12 mouse cellular contexts compared by ENCODE assay signal in the genomic region with DNA sequence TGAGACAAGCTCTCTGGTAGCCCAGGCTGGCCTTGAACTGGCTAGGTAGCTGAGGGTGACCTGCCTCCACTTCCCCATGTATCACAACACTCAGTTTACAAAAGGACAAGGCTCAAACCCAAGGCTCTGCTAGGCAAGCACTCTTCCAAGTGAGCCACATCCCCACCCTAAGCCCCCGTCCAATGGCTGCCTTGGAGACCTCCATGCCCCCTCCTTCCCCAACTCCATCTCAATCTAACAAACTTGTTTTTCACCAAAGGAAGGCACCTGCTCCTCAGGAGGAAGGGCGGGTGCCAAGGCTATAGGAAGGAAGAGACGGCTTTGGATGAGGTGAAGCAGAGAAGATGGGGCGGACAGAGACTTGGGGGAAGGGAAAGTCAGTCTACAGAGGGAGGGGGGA. TPM values are rescaled to one million over a fixed set of nuclear protein-coding genes. Genes with fewer than 3 reads are reported as not detected.
DNase-seq lines count a peak whose midpoint lies in the region; ATAC-seq and TF ChIP-seq lines count a peak whose summit lies in the region.
"Had no signal": no experiment of that assay in that cellular context is flagged by ENCODE, and none has a peak within 500 bp of the region (broad histone marks: within the 10 kb centered on the region; RNA-seq: fewer than 3 reads in every experiment).

No protein-coding gene starts in this region.

- no peak for ATAC-seq in forebrain, embryonic 12.5 days (ENCODE audit: low FRiP score)
- no peak for ATAC-seq in lung, embryonic 14.5 days (ENCODE audit: insufficient read depth)
- ATAC-seq: Patski had no signal

- no peak for TF ChIP-seq POLR2A in myocyte (IDR thresholded peaks at IDR 0.05; ENCODE audit: insufficient read length, low read depth)

- H3K79me2 ChIP-seq in myocyte (ENCODE audit: control insufficient read depth, insufficient read depth): peaks cover 33% of the 10 kb centered on the region

- H3ac ChIP-seq in myocyte (ENCODE audit: control insufficient read depth, insufficient read length): no peak overlapping the region

- H3K9me3 ChIP-seq in forebrain, embryonic 10.5 days: no peaks in the 10 kb centered on the region
- H3K9me3 ChIP-seq in forebrain, embryonic 12.5 days: no peaks in the 10 kb centered on the region
- H3K9me3 ChIP-seq in lung, embryonic 14.5 days (ENCODE audit: low read depth, low read length): no peaks in the 10 kb centered on the region
- H3K9me3 ChIP-seq: limb, embryonic 15.5 days had no signal

- H3K4me1 ChIP-seq in forebrain, embryonic 10.5 days: peaks cover 28% of the 10 kb centered on the region
- H3K4me1 ChIP-seq in forebrain, embryonic 12.5 days: peaks cover 19% of the 10 kb centered on the region
- H3K4me1 ChIP-seq in lung, embryonic 14.5 days (ENCODE audit: insufficient read depth): peaks cover 3% of the 10 kb centered on the region; the same call in 1 of the 2 replicates
- peaks cover 16% of the 10 kb centered on the region for H3K4me1 ChIP-seq in brown adipose tissue, adult 24 weeks (ENCODE audit: control insufficient read depth, insufficient read depth, insufficient read length, low read length)

- H3K4me2 ChIP-seq in forebrain, embryonic 12.5 days: no peak overlapping the region
- peak overlapping the region; percentile 40 for H3K4me2 ChIP-seq in lung, embryonic 14.5 days
- peak overlapping the region; percentile 86 for H3K4me2 ChIP-seq in myocyte (ENCODE audit: low read depth)
- H3K4me2 ChIP-seq: limb, embryonic 15.5 days had no signal

- no peaks in the 10 kb centered on the region for H3K36me3 ChIP-seq in forebrain, embryonic 10.5 days (replicated peaks)
- no peaks in the 10 kb centered on the region for H3K36me3 ChIP-seq in forebrain, embryonic 12.5 days (replicated peaks)
- no peaks in the 10 kb centered on the region for H3K36me3 ChIP-seq in lung, embryonic 14.5 days (ENCODE audit: insufficient read depth)
- no peaks in the 10 kb centered on the region for H3K36me3 ChIP-seq in myocyte (ENCODE audit: control insufficient read depth, insufficient read depth)
- H3K36me3 ChIP-seq: limb, embryonic 15.5 days had no signal

- 77% methylated on average over 4 of the region's 4 CpGs for WGBS in forebrain, embryonic 10.5 days
- 74% methylated on average over 4 of the region's 4 CpGs for WGBS in forebrain, embryonic 12.5 days
- 63% methylated on average over 4 of the region's 4 CpGs for WGBS in lung, embryonic 14.5 days

- H3K27me3 ChIP-seq in forebrain, embryonic 10.5 days (ENCODE audit: poor library complexity, severe bottlenecking): peaks cover 15% of the 10 kb centered on the region
- peaks cover 18% of the 10 kb centered on the region for H3K27me3 ChIP-seq in forebrain, embryonic 12.5 days
- H3K27me3 ChIP-seq in lung, embryonic 14.5 days (ENCODE audit: insufficient read depth, low read length): peaks cover 7% of the 10 kb centered on the region; the same call in 1 of the 2 replicates
- H3K27me3 ChIP-seq in myocyte (ENCODE audit: control insufficient read depth, insufficient read depth, insufficient read length): no peaks in the 10 kb centered on the region
- H3K27me3 ChIP-seq: Patski had no signal

- peak overlapping the region; percentile 79 for H3K27ac ChIP-seq in forebrain, embryonic 10.5 days
- no peak overlapping the region for H3K27ac ChIP-seq in forebrain, embryonic 12.5 days
- H3K27ac ChIP-seq in lung, embryonic 14.5 days (ENCODE audit: low read depth): peak overlapping the region; percentile 60; the same call in 1 of the 2 replicates
- peak overlapping the region; percentile 30 for H3K27ac ChIP-seq in brown adipose tissue, adult 24 weeks (replicated peaks; ENCODE audit: low read depth, low read length)
- H3K27ac ChIP-seq: limb, embryonic 15.5 days had no signal

- no peak for DNase-seq in forebrain, embryonic 10.5 days (ENCODE audit: extremely low spot score, low spot score)
- DNase-seq in lung, embryonic 14.5 days: no peak
- DNase-seq in lung, postnatal 36 days: no peak
- no peak for DNase-seq in cerebellum, adult 11-12 months
- DNase-seq in layer of hippocampus, adult 18-20 months (ENCODE audit: low spot score in 2 of 2): no peak
- DNase-seq: adrenal gland, postnatal 36 days; right cerebral cortex, postnatal 25 days had no signal

- TF ChIP-seq CTCF in lung, embryonic 14.5 days (IDR thresholded peaks at IDR 0.05; ENCODE audit: low read depth): no peak

- H3K9ac ChIP-seq in forebrain, embryonic 12.5 days: no peak overlapping the region
- H3K9ac ChIP-seq in lung, embryonic 14.5 days: no peak overlapping the region
- H3K9ac ChIP-seq: limb, embryonic 15.5 days had no signal

- H3K4me3 ChIP-seq in forebrain, embryonic 10.5 days: no peak overlapping the region; the same call in 1 of the 2 replicates
- H3K4me3 ChIP-seq in forebrain, embryonic 12.5 days (replicated peaks): no peak overlapping the region
- peak overlapping the region; percentile 6; the same call in 1 of the 2 replicates for H3K4me3 ChIP-seq in lung, embryonic 14.5 days (ENCODE audit: low read depth, low read length)
- no peak overlapping the region for H3K4me3 ChIP-seq in brown adipose tissue, adult 24 weeks (ENCODE audit: insufficient read depth, low read depth, low read length)
- H3K4me3 ChIP-seq in myocyte: peak overlapping the region; percentile 56
- H3K4me3 ChIP-seq: limb, embryonic 15.5 days had no signal

TF ChIP-seq in myocyte, 11 proteins besides CTCF, POLR2A, EP300 and RAD21:
- TF ChIP-seq E2F4 (IDR thresholded peaks at IDR 0.05; ENCODE audit: insufficient read depth) (no peak), TCF12 (IDR thresholded peaks at IDR 0.05; ENCODE audit: insufficient read depth, poor library complexity, severe bottlenecking) (no peak), MYOG (IDR thresholded peaks at IDR 0.05; ENCODE audit: control insufficient read depth in 1 of 3, insufficient read depth in 1 of 3, insufficient read length in 2 of 3, low read depth in 2 of 3) (no peak), REST (IDR thresholded peaks at IDR 0.05; ENCODE audit: insufficient read depth, insufficient read length) (no peak), POLR2AphosphoS2 (IDR thresholded peaks at IDR 0.05; ENCODE audit: insufficient read length, low read depth) (no peak), MYOD1 (IDR thresholded peaks at IDR 0.05; ENCODE audit: control insufficient read depth in 1 of 3, insufficient read length in 2 of 3, low read depth in 2 of 3) (no peak), USF1 (IDR thresholded peaks at IDR 0.05; ENCODE audit: low read depth) (no peak), SRF (IDR thresholded peaks at IDR 0.05; ENCODE audit: control insufficient read depth, insufficient read length, low read depth) (no peak)

RNA-seq across cellular contexts. Expression of a gene that starts 2.7 kb away (rescaled TPM):
- 3.8 and 5.1 TPM in 2 replicates for polyA plus RNA-seq in forebrain, embryonic 10.5 days (2016; fragmentation: Nextera tagmentation; extraction: Ambion mirVana)
- polyA plus RNA-seq in forebrain, embryonic 12.5 days (2016; fragmentation: Nextera tagmentation; extraction: Ambion mirVana): 1.1 and 1.4 TPM in 2 replicates
- polyA plus RNA-seq in lung, embryonic 14.5 days (2014; fragmentation: Nextera tagmentation; extraction: Ambion mirVana): 1.6 and 1.7 TPM in 2 replicates
- polyA plus RNA-seq in brown adipose tissue, adult 24 weeks (2012; ENCODE audit: insufficient read depth, insufficient read length, missing spikeins): not detected in 2 replicates
- polyA plus RNA-seq in myocyte (2012; fragmentation: generic; extraction: Trizol): 37.4 TPM
- total RNA-seq in layer of hippocampus, adult 18-20 months (2021): under 1 TPM; 0.36 to 0.72 TPM
- polyA plus RNA-seq: Patski had no signal

RNA-seq across cellular contexts. Expression of a gene that starts 23.8 kb away (rescaled TPM):
- not detected in 2 replicates for polyA plus RNA-seq in forebrain, embryonic 10.5 days (2016; fragmentation: Nextera tagmentation; extraction: Ambion mirVana)
- polyA plus RNA-seq in forebrain, embryonic 12.5 days (2016; fragmentation: Nextera tagmentation; extraction: Ambion mirVana): not detected in 2 replicates
- polyA plus RNA-seq in lung, embryonic 14.5 days (2014; fragmentation: Nextera tagmentation; extraction: Ambion mirVana): not detected in 2 replicates
- polyA plus RNA-seq in brown adipose tissue, adult 24 weeks (2012; ENCODE audit: insufficient read depth, insufficient read length, missing spikeins): not detected in 2 replicates
- not detected for polyA plus RNA-seq in myocyte (2012; fragmentation: generic; extraction: Trizol)
- total RNA-seq in layer of hippocampus, adult 18-20 months (2021): not detected
- total RNA-seq: adrenal gland, postnatal 36 days had no signal
- polyA plus RNA-seq: Patski had no signal

RNA-seq across cellular contexts. Expression of a gene that starts 26.6 kb away (rescaled TPM):
- polyA plus RNA-seq in forebrain, embryonic 10.5 days (2016; fragmentation: Nextera tagmentation; extraction: Ambion mirVana): 26.5 and 28.5 TPM in 2 replicates
- polyA plus RNA-seq in forebrain, embryonic 12.5 days (2016; fragmentation: Nextera tagmentation; extraction: Ambion mirVana): 25.6 and 29.1 TPM in 2 replicates
- 21.5 and 24.5 TPM in 2 replicates for polyA plus RNA-seq in lung, embryonic 14.5 days (2014; fragmentation: Nextera tagmentation; extraction: Ambion mirVana)
- polyA plus RNA-seq in brown adipose tissue, adult 24 weeks (2012; ENCODE audit: insufficient read depth, insufficient read length, missing spikeins): 6.1 and 8.2 TPM in 2 replicates
- 17.4 TPM for polyA plus RNA-seq in myocyte (2012; fragmentation: generic; extraction: Trizol)
- total RNA-seq in layer of hippocampus, adult 18-20 months (2021): 10 to 100 TPM; 33.2 to 34.8 TPM

RNA-seq across cellular contexts. Expression of a gene that starts 39.0 kb away (rescaled TPM):
- polyA plus RNA-seq in forebrain, embryonic 10.5 days (2016; fragmentation: Nextera tagmentation; extraction: Ambion mirVana): 0.17 TPM in 1 of 2 replicates, not detected in the other
- polyA plus RNA-seq in forebrain, embryonic 12.5 days (2016; fragmentation: Nextera tagmentation; extraction: Ambion mirVana): not detected in 2 replicates
- not detected in 2 replicates for polyA plus RNA-seq in lung, embryonic 14.5 days (2014; fragmentation: Nextera tagmentation; extraction: Ambion mirVana)
- polyA plus RNA-seq in brown adipose tissue, adult 24 weeks (2012; ENCODE audit: insufficient read depth, insufficient read length, missing spikeins): not detected in 2 replicates
- polyA plus RNA-seq in myocyte (2012; fragmentation: generic; extraction: Trizol): 0.05 TPM
- total RNA-seq in layer of hippocampus, adult 18-20 months (2021): not detected
- polyA plus RNA-seq: limb, embryonic 15.5 days; Patski had no signal

RNA-seq across cellular contexts. Expression of a gene that starts 56.3 kb away (rescaled TPM):
- 12.9 and 13.2 TPM in 2 replicates for polyA plus RNA-seq in forebrain, embryonic 10.5 days (2016; fragmentation: Nextera tagmentation; extraction: Ambion mirVana)
- 17.8 and 19.0 TPM in 2 replicates for polyA plus RNA-seq in forebrain, embryonic 12.5 days (2016; fragmentation: Nextera tagmentation; extraction: Ambion mirVana)
- 8.6 and 9.8 TPM in 2 replicates for polyA plus RNA-seq in lung, embryonic 14.5 days (2014; fragmentation: Nextera tagmentation; extraction: Ambion mirVana)
- 3.8 and 4.5 TPM in 2 replicates for polyA plus RNA-seq in brown adipose tissue, adult 24 weeks (2012; ENCODE audit: insufficient read depth, insufficient read length, missing spikeins)
- polyA plus RNA-seq in myocyte (2012; fragmentation: generic; extraction: Trizol): 2.1 TPM
- total RNA-seq in layer of hippocampus, adult 18-20 months (2021): 10 to 100 TPM; 12.1 to 12.7 TPM

Comparison
In these comparisons a context has a peak if more than half of its experiments do, and no peak if none do; other contexts are left out.
1. H3K4me3 ChIP-seq: peak in lung, embryonic 14.5 days (single experiment) and myocyte (single experiment); none in forebrain, embryonic 10.5 days (single experiment), forebrain, embryonic 12.5 days (single experiment) and brown adipose tissue, adult 24 weeks (single experiment).